Mouse (Mus musculus) liver, adult 2 months (tissue): ENCODE data around the gene Ebf1.

Source experiments
- CTCF ChIP-seq: fragments of 200-500 bp; IDR thresholded peaks from 2 replicates; pipeline ENCODE4 v1.5.1; 2011; ENCODE audit warnings: low read depth, low read length, control low read depth
- POLR2A ChIP-seq: fragments of 200-500 bp; IDR thresholded peaks from 2 replicates; pipeline ENCODE4 v1.6.1; 2011; ENCODE audit warnings: low read length, control low read depth; ENCODE audit not compliant: insufficient read depth; ENCODE audit errors: extremely low read depth

DNA sequence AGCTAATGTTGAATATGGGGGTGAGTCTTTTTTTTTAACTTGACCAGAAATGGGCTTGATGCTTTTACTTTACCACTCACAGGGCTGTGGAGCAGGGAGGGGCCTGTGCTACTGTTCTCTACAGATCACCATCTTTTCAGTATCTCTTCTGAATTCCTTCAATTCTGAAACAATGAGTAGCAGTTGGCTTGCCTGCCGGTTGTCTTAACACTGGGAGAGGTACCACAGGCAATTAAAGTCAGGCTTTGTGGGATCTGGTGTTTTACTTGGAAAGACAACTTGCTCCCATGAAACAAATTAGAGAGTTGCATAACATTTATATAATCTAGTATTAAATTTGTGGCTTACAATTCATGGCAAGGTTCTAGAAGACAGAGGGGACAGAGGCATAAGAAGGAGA is 294.6 kb downstream of the Ebf1 start:
- no peak for TF ChIP-seq CTCF
- no peak for TF ChIP-seq POLR2A
